Mouse (Mus musculus) neural tube, embryonic 12.5 days (tissue): ENCODE data around the gene Nmu. TPM values are rescaled to one million over a fixed set of nuclear protein-coding genes. Genes with fewer than 3 reads are reported as not detected.

Experiments used
- polyA plus RNA-seq: library from polyadenylated mRNA; unstranded; fragments of >200 nt; fragmentation: Nextera tagmentation; extraction: Ambion mirVana; gene quantifications from 2 replicates; pipeline ENCODE4 v1.2.1, GENCODE M21; 2016

Gene Nmu
- polyA plus RNA-seq, 1 experiment from 2014 or later = 0.32 TPM

Other genes starting within 250 kb of the Nmu start
- 20.1 and 20.2 TPM in 2 replicates for gene Srd5a3, start 223.5 kb downstream of the Nmu start, polyA plus RNA-seq
- 99.3 and 104 TPM in 2 replicates for gene Tmem165, start 179.9 kb downstream of the Nmu start, polyA plus RNA-seq
- 14.3 and 14.5 TPM in 2 replicates for gene Clock, start 59.0 kb downstream of the Nmu start, polyA plus RNA-seq
- not detected in 2 replicates for gene Pdcl2, start 32.6 kb downstream of the Nmu start, polyA plus RNA-seq
- 2.7 and 5.4 TPM in 2 replicates for gene Gm7271, start 120.3 kb upstream of the Nmu start, polyA plus RNA-seq
- 54.9 and 62.4 TPM in 2 replicates for gene Exoc1, start 165.5 kb upstream of the Nmu start, polyA plus RNA-seq
- gene Cep135, start 224.9 kb upstream of the Nmu start, polyA plus RNA-seq = 6.7 and 7.0 TPM in 2 replicates